Mouse (Mus musculus) ES-E14 (cell line): ENCODE measurements around the gene Pex7.

ENCODE experiments used
- HCFC1 ChIP-seq: IDR thresholded peaks from 2 replicates; pipeline ENCODE4 v1.6.1; 2012; ENCODE audit warnings: low read length, inconsistent platforms, borderline replicate concordance; ENCODE audit not compliant: insufficient read depth
- ZC3H11A ChIP-seq: IDR thresholded peaks from 2 replicates; pipeline ENCODE4 v1.6.1; 2012; ENCODE audit warnings: low read depth, mild to moderate bottlenecking, inconsistent platforms, low read length, borderline replicate concordance

GRCm38 (mm10) chr10:19879161-19879560, 28.3 kb downstream of the Pex7 start:
- no peak for TF ChIP-seq HCFC1
- no peak for TF ChIP-seq ZC3H11A
